Mouse (Mus musculus) megakaryocyte-erythroid progenitor cell, adult 5 weeks (primary cell): ENCODE data around the gene Sh3glb2. TPM values are rescaled to one million over a fixed set of nuclear protein-coding genes. Genes with fewer than 3 reads are reported as not detected.

Experiments
- polyA plus RNA-seq: library from polyadenylated mRNA; stranded (reverse); fragments of >175 nt; gene quantifications from 2 replicates; pipeline ENCODE4 v1.2.3, GENCODE M21; 2012

Sh3glb2 gene
- 46.5 and 55.3 TPM in 2 replicates for polyA plus RNA-seq

DNA sequence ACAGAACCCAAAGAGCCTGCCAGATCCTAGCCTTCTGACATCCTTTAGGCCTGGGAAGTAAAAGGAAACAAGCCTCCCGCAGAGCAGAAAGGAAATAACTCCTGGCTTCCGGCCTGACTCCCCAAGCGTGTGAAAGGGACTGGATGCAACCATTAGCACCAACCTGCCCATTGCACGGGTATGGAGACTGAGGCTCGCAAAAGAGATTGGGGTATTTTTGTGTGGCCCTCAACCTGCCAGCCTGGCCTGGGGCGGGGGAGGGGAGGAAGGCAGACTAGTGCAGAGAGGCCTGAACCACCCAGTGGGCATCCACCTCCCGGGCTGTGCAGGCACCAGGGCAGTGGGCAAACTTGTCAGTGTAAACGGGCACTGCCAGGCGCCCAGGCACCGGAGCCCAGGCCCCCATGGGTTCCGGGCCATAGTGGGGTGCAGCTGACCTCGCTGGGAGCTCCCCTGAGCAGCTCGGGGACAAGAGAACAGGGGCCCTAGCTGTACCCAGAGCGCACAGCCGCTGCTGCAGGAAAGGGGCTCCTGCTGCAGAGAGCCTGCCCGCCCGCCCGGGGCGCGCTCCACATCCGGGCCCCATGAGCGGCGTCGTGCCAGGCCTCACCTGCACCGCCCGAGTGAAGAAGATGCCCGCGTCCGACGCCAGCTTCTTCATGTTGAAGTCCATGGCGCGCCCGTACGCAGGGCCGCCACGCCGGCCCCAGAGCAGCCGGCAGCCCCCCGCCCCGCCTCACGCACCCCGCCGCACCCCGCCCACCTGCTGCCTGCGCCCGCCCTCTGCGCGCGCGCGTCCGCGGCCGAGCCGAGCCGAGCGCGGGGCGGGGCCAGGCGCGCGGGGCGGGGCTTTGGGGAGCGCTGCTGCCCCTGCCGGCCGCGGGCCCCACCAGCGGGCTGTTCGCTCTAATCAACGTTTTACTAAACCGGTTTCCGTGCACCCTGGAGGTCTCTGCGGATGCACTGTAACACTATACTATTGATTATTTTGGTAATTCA is at the start of gene Sh3glb2:
Sh3glb2 (minus strand) TSS at position 805 of the 999 bp plus-strand sequence.

GRCm38 (mm10) chr2:30392114-30392576 is 33.0 kb upstream of the Sh3glb2 start, which contains the start of gene Dolpp1:
Gene Dolpp1, plus strand, starts transcription at chr2:30392254.

GRCm38 (mm10) chr2:30363773-30364650 is 4.9 kb upstream of the Sh3glb2 start, which contains the start of gene Miga2:
Gene Miga2, plus strand, starts transcription at chr2:30364233.

Other genes starting within 250 kb of the Sh3glb2 start
- 17.4 and 20.6 TPM in 2 replicates for gene Zer1, start 234.8 kb downstream of the Sh3glb2 start, polyA plus RNA-seq
- 32.4 and 40.5 TPM in 2 replicates for gene Tbc1d13, start 225.6 kb downstream of the Sh3glb2 start, polyA plus RNA-seq
- gene Endog, start 187.8 kb downstream of the Sh3glb2 start, polyA plus RNA-seq, result 24.5 and 27.9 TPM in 2 replicates
- gene Spout1, start 180.9 kb downstream of the Sh3glb2 start, polyA plus RNA-seq, result 52.5 and 60.2 TPM in 2 replicates
- gene Kyat1, start 153.5 kb downstream of the Sh3glb2 start, polyA plus RNA-seq, result 6.2 and 8.0 TPM in 2 replicates
- 6.2 and 9.9 TPM in 2 replicates for gene Lrrc8a, start 121.6 kb downstream of the Sh3glb2 start, polyA plus RNA-seq
- 4.3 TPM in 2 replicates for gene Gm28035, start 118.8 kb downstream of the Sh3glb2 start, polyA plus RNA-seq
- 0.49 TPM in 1 of 2 replicates, not detected in the other for gene Phyhd1, start 93.1 kb downstream of the Sh3glb2 start, polyA plus RNA-seq
- gene Gm28038, start 78.3 kb downstream of the Sh3glb2 start, polyA plus RNA-seq, result not detected in 2 replicates
- gene Dolk, start 73.0 kb downstream of the Sh3glb2 start, polyA plus RNA-seq, result 5.8 and 7.0 TPM in 2 replicates
- 70.1 and 71.7 TPM in 2 replicates for gene Nup188, start 72.9 kb downstream of the Sh3glb2 start, polyA plus RNA-seq
- 9.4 and 12.4 TPM in 2 replicates for gene Miga2, start 4.9 kb upstream of the Sh3glb2 start, polyA plus RNA-seq
- 15.3 and 16.5 TPM in 2 replicates for gene Dolpp1, start 32.9 kb upstream of the Sh3glb2 start, polyA plus RNA-seq
- gene Crat, start 56.5 kb upstream of the Sh3glb2 start, polyA plus RNA-seq, result 37.7 and 44.6 TPM in 2 replicates
- gene Ptpa, start 56.7 kb upstream of the Sh3glb2 start, polyA plus RNA-seq, result 564 and 616 TPM in 2 replicates
- gene Ier5l, start 114.9 kb upstream of the Sh3glb2 start, polyA plus RNA-seq, result 15.7 and 20.8 TPM in 2 replicates
- not detected in 2 replicates for gene Cstad, start 235.7 kb upstream of the Sh3glb2 start, polyA plus RNA-seq